Mouse (Mus musculus) lung, adult 2 months (tissue): ENCODE measurements around the gene Kif1a.

Experiments used
- CTCF ChIP-seq: fragments of 200-500 bp; IDR thresholded peaks from 2 replicates; pipeline ENCODE4 v1.5.1; 2011; ENCODE audit warnings: mild to moderate bottlenecking, low read length, control low read depth; ENCODE audit not compliant: insufficient read depth
- POLR2A ChIP-seq: fragments of 200-500 bp; IDR thresholded peaks from 2 replicates; pipeline ENCODE4 v1.6.1; 2011; ENCODE audit warnings: low read depth, mild to moderate bottlenecking, control low read depth, low read length, borderline replicate concordance; ENCODE audit errors: extremely low read depth

DNA sequence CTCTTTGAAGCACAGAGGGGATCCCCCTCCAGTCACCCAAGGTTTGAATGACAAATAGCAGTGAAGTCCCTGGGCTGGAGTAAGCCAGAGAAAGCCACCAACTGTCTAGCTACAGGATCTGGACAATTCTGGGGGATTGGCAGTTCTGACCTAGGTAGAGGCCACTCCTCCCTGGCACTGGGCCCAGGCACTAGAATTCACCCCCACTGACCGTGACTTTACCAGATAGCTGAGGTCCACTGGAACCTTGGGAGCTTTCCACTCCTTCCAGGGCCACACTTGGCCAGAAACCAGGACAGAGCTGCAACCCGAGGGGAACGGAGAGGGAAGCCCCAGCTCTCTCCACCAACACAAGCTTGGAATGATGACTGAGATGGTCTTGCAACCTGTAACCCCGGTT lies 92.6 kb downstream of the Kif1a start:
- TF ChIP-seq CTCF = no peak
- no peak for TF ChIP-seq POLR2A
